Mouse (Mus musculus): Measurements from ENCODE around the gene Eme2.
"Not testable (repeated sequence)": the region's sequence is repeated elsewhere in the genome, so short reads cannot be mapped to it uniquely, and the experiment has no call there.

Gene Eme2

GRCm38 (mm10) chr17:24894995-24895547 is at the start of gene Eme2, which contains the start of gene Mrps34:
Eme2 (minus strand) TSS chr17:24895087.
Mrps34 (plus strand) TSS chr17:24895116.
- in situ Hi-C loops (cut with MboI; ENCODE audit: unreplicated experiment in 2 of 2) = no loop called here

GRCm38 (mm10) chr17:24943589-24943988 is 48.7 kb upstream of the Eme2 start:
- in situ Hi-C loops (cut with MboI; ENCODE audit: unreplicated experiment in 2 of 2) = not testable (repeated sequence)

- in situ Hi-C loops (cut with MboI; ENCODE audit: unreplicated experiment in 2 of 2) = no loop called here
Measured at GRCm38 (mm10) chr17:24943036-24943435, 48.1 kb upstream of the Eme2 start.

- in situ Hi-C loops (cut with MboI; ENCODE audit: unreplicated experiment in 2 of 2) = not testable (repeated sequence)
Measured at GRCm38 (mm10) chr17:24942453-24942852, 47.6 kb upstream of the Eme2 start.

GRCm38 (mm10) chr17:24937266-24937665 is 42.4 kb upstream of the Eme2 start:
- in situ Hi-C loops (cut with MboI; ENCODE audit: unreplicated experiment in 2 of 2) = loop anchor here (5.0 to 10.0 kb wide), 4 partner anchors 80 to 428 kb away; partner anchors contain the start of genes Cramp1l (in 2 of the 2), Ift140 (in 2 of the 2), Tpsb2 (in 1 of the 2) and Tpsg1 (in 1 of the 2)

- in situ Hi-C loops (cut with MboI; ENCODE audit: unreplicated experiment in 2 of 2) = loop anchor here (5.0 to 10.0 kb wide), 4 partner anchors 81 to 428 kb away; partner anchors contain the start of genes Cramp1l (in 2 of the 2), Ift140 (in 2 of the 2), Tpsb2 (in 1 of the 2) and Tpsg1 (in 1 of the 2)
Measured at GRCm38 (mm10) chr17:24936259-24937237, 41.7 kb upstream of the Eme2 start, which contains the start of gene Mapk8ip3. Mapk8ip3 (minus strand) TSS chr17:24936977.

GRCm38 (mm10) chr17:24935666-24936065 is 40.8 kb upstream of the Eme2 start:
- in situ Hi-C loops (cut with MboI; ENCODE audit: unreplicated experiment in 2 of 2) = loop anchor here (5.0 to 10.0 kb wide), 4 partner anchors 82 to 429 kb away; partner anchors contain the start of genes Cramp1l (in 2 of the 2), Ift140 (in 2 of the 2), Tpsb2 (in 1 of the 2) and Tpsg1 (in 1 of the 2)

GRCm38 (mm10) chr17:24934926-24935325 is 40.0 kb upstream of the Eme2 start:
- in situ Hi-C loops (cut with MboI; ENCODE audit: unreplicated experiment in 2 of 2) = loop anchor here (5.0 to 10.0 kb wide), 4 partner anchors 82 to 430 kb away; partner anchors contain the start of genes Cramp1l (in 2 of the 2), Ift140 (in 2 of the 2), Tpsb2 (in 1 of the 2) and Tpsg1 (in 1 of the 2)

- in situ Hi-C loops (cut with MboI; ENCODE audit: unreplicated experiment in 2 of 2) = loop anchor here in 1 of 2 experiments (10.0 kb wide), 1 partner anchor 432 kb away; the partner anchor contains the start of genes Tpsb2 and Tpsg1
Measured at GRCm38 (mm10) chr17:24933163-24933562, 38.3 kb upstream of the Eme2 start.

- in situ Hi-C loops (cut with MboI; ENCODE audit: unreplicated experiment in 2 of 2) = loop anchor here in 1 of 2 experiments (10.0 kb wide), 1 partner anchor 432 kb away; the partner anchor contains the start of genes Tpsb2 and Tpsg1
Measured at GRCm38 (mm10) chr17:24932431-24932830, 37.5 kb upstream of the Eme2 start.

- in situ Hi-C loops (cut with MboI; ENCODE audit: unreplicated experiment in 2 of 2) = no loop called here
Measured at GRCm38 (mm10) chr17:24929506-24929905, 34.6 kb upstream of the Eme2 start.

GRCm38 (mm10) chr17:24923246-24923645 is 28.4 kb upstream of the Eme2 start:
- in situ Hi-C loops (cut with MboI; ENCODE audit: unreplicated experiment in 2 of 2) = no loop called here

- in situ Hi-C loops (cut with MboI; ENCODE audit: unreplicated experiment in 2 of 2) = no loop called here
Measured at GRCm38 (mm10) chr17:24913984-24914383, 19.1 kb upstream of the Eme2 start.

GRCm38 (mm10) chr17:24907591-24907990 is 12.7 kb upstream of the Eme2 start:
- in situ Hi-C loops (cut with MboI; ENCODE audit: unreplicated experiment in 2 of 2) = no loop called here

GRCm38 (mm10) chr17:24903767-24904166 is 8.9 kb upstream of the Eme2 start:
- in situ Hi-C loops (cut with MboI; ENCODE audit: unreplicated experiment in 2 of 2) = no loop called here

GRCm38 (mm10) chr17:24902671-24903474 is 8.0 kb upstream of the Eme2 start:
- in situ Hi-C loops (cut with MboI; ENCODE audit: unreplicated experiment in 2 of 2) = no loop called here

GRCm38 (mm10) chr17:24902124-24902523 is 7.2 kb upstream of the Eme2 start:
- in situ Hi-C loops (cut with MboI; ENCODE audit: unreplicated experiment in 2 of 2) = no loop called here

- in situ Hi-C loops (cut with MboI; ENCODE audit: unreplicated experiment in 2 of 2) = no loop called here
Measured at GRCm38 (mm10) chr17:24900014-24900413, 5.1 kb upstream of the Eme2 start.

- in situ Hi-C loops (cut with MboI; ENCODE audit: unreplicated experiment in 2 of 2) = no loop called here
Measured at GRCm38 (mm10) chr17:24899153-24899552, 4.3 kb upstream of the Eme2 start.

All from v-Abl transformed pro-B cells (cell line).